Mouse (Mus musculus) midbrain, postnatal 0 days (tissue): ENCODE measurements at regions not wholly inside any gene's neighbourhood (a gene's known extent, or its start where the extent isn't known, plus 50 kb on each side); places are given as distances from the start of the nearest gene placed in this dataset.

Experiments
- ATAC-seq: fragments of 200-750 bp; cut with Nextera tagmentation; 2 replicates; pipeline ENCODE4 v1.8.0; 2017; ENCODE audit warnings: moderate number of reproducible peaks, mild to moderate bottlenecking, moderate TSS enrichment, moderate library complexity; ENCODE audit not compliant: low FRiP score
- DNase-seq: peaks from one replicate; pipeline ENCODE4 v3.0.0-alpha.2; 2015; ENCODE audit warnings: low spot score
- H3K27ac ChIP-seq: fragments of 300-500 bp; sonication (generic); 2 replicates; pipeline ENCODE4 v1.5.1; 2014; ENCODE audit warnings: low read depth, mild to moderate bottlenecking, low read length, mixed read lengths
- H3K27me3 ChIP-seq: fragments of 300-500 bp; sonication (generic); 2 replicates; pipeline ENCODE4 v1.6.1; 2014; ENCODE audit warnings: low read length, control low read depth, mixed read lengths; ENCODE audit not compliant: insufficient read depth
- H3K36me3 ChIP-seq: fragments of 300-500 bp; sonication (generic); 2 replicates; pipeline ENCODE4 v1.6.1; 2014; ENCODE audit warnings: low read length, control low read depth, mixed read lengths; ENCODE audit not compliant: insufficient read depth
- H3K4me1 ChIP-seq: fragments of 300-500 bp; sonication (generic); 2 replicates; pipeline ENCODE4 v1.6.1; 2014; ENCODE audit warnings: mild to moderate bottlenecking, control low read depth, antibody characterized with exemption, low read length, mixed read lengths; ENCODE audit not compliant: insufficient read depth
- H3K4me2 ChIP-seq: fragments of 300-500 bp; sonication (generic); 2 replicates; pipeline ENCODE4 v1.6.1; 2014; ENCODE audit warnings: low read depth, mild to moderate bottlenecking, low read length, mixed read lengths; ENCODE audit not compliant: poor library complexity, severe bottlenecking
- H3K4me3 ChIP-seq: fragments of 300-500 bp; sonication (generic); 2 replicates; pipeline ENCODE4 v1.5.1; 2014; ENCODE audit warnings: low read depth, mild to moderate bottlenecking, low read length, moderate library complexity
- H3K9ac ChIP-seq: fragments of 300-500 bp; sonication (generic); replicated peaks from 2 replicates; pipeline ENCODE4 v1.6.1; 2014; ENCODE audit warnings: mild to moderate bottlenecking, low read length, moderate library complexity, mixed read lengths; ENCODE audit not compliant: poor library complexity, severe bottlenecking
- H3K9me3 ChIP-seq: fragments of 300-500 bp; sonication (generic); 2 replicates; pipeline ENCODE4 v1.6.1; 2016; ENCODE audit warnings: low read length, control low read depth
- CTCF ChIP-seq: IDR thresholded peaks from 2 replicates; pipeline ENCODE4 v1.5.1; 2016; ENCODE audit warnings: antibody characterized with exemption, mild to moderate bottlenecking
- WGBS: fragments of 180-500 bp; shearing (Covaris S2); extraction: QIAGEN DNeasy Blood & Tissue Kit; methylation state at CpG from one replicate; pipeline ENCODE4 v1.1.7; 2014; 5-methylcytosine and 5-hydroxymethylcytosine counted together

DNA sequence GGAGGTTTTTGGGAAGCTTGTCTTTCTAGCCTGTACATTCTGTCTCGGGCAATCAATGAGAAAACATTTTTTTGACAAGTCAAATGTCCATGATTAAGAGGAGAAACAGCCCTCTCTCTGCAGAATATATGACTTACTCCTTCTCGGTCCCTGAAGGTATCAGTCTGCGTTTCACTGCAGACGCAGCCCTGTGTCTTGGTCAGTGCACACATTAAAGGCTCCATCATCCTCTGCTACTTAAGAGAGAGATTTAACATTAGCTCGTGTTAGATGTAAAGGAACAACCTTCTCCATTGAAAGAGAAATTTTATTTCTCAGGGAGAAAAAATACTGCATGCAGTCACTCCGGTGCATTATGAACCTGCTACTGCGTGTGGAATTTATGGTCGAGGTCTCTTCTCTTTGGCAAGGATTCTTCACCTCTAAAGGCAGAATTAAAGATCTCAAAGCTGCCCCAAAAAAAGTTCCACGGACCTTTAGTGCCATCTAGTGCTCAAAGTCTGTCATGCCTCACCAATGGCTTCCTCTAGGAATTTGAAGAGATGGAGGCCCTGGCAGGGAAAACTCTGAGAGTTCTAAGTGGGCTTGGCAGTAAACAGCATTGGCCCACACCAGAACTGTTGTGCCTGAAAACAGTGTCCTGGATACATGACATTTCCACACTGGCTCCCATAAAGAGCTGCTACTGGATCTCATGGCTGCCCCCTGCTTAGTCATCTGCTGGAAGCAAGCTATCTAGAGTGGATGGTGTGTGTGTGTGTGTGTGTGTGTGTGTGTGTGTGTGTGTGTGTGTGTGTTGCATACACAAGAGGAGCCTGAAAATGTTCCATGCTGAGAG lies 102.3 kb upstream of the Noct start:
- peak overlapping the region; percentile 9; the same call in 1 of the 2 replicates for H3K27ac ChIP-seq
- TF ChIP-seq CTCF = peak; percentile 88
- H3K9me3 ChIP-seq = no peaks in the 10 kb centered on the region
- 0 out of 2 replicates have a peak overlapping the region, but pooled peaks have one; percentile 24 for H3K9ac ChIP-seq
- H3K36me3 ChIP-seq = no peaks in the 10 kb centered on the region
- H3K27me3 ChIP-seq = no peaks in the 10 kb centered on the region
- H3K4me3 ChIP-seq = no peak overlapping the region
- ATAC-seq = peak; percentile 53; the same call in 1 of the 2 replicates
- 0 out of 2 replicates have a peak, but pooled peaks cover 3% of the 10 kb centered on the region for H3K4me1 ChIP-seq
- WGBS = 16% methylated on average over 9 of the region's 9 CpGs
- H3K4me2 ChIP-seq = no peak overlapping the region
- peak; percentile 93 for DNase-seq

DNA sequence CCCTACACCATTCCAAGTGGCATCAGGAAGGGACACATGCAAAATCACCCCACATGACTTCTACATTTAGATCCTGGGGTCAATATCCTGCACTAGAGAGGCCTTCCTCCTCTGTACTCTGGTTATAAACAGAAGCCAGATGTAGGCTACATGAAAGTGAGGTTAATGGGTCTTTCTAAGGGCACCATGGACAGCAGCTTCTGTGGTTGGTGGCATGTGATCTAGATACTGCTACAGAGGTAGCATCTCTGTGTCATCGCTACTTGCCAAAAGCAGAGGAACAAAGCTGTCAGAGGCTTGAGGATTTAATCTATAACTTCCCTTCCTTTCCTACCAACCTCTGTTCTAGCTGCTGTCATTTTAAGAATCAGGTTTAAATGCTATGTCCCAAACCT lies 101.7 kb upstream of the Noct start:
- ATAC-seq = no peak
- H3K4me1 ChIP-seq = 0 out of 2 replicates have a peak, but pooled peaks cover 3% of the 10 kb centered on the region
- WGBS = 97% methylated on average over 1 of the region's 1 CpGs

GRCm38 (mm10) chr3:51127875-51128274 lies 96.4 kb upstream of the Noct start:
- no peak for DNase-seq
- 83% methylated on average over 1 of the region's 1 CpGs for WGBS
- TF ChIP-seq CTCF = no peak

More for the DNA sequence above, 101.7 kb upstream of the Noct start:
- Histone ChIP-seq H3K27ac (no peak overlapping the region), H3K4me2 (no peak overlapping the region), H3K27me3 (no peaks in the 10 kb centered on the region), H3K4me3 (no peak overlapping the region), H3K9ac (no peak overlapping the region), H3K36me3 (no peaks in the 10 kb centered on the region), H3K9me3 (no peaks in the 10 kb centered on the region)
- DNase-seq = no peak
- no peak for TF ChIP-seq CTCF

GRCm38 (mm10) chr3:51128491-51129155 lies 95.6 kb upstream of the Noct start:
- no peak overlapping the region for H3K4me3 ChIP-seq
- H3K4me1 ChIP-seq = no peaks in the 10 kb centered on the region
- DNase-seq (no peak), ATAC-seq (no peak)
- H3K9me3 ChIP-seq = no peaks in the 10 kb centered on the region
- 90% methylated on average over 10 of the region's 10 CpGs for whole genome bisulfite sequencing
- H3K36me3 ChIP-seq = no peaks in the 10 kb centered on the region
- H3K4me2 ChIP-seq = no peak overlapping the region
- no peak overlapping the region for H3K27ac ChIP-seq
- H3K9ac ChIP-seq = no peak overlapping the region
- no peak for TF ChIP-seq CTCF
- no peaks in the 10 kb centered on the region for H3K27me3 ChIP-seq

More at GRCm38 (mm10) chr3:51127875-51128274, 96.4 kb upstream of the Noct start:
- no peaks in the 10 kb centered on the region for H3K27me3 ChIP-seq
- no peaks in the 10 kb centered on the region for H3K9me3 ChIP-seq
- ATAC-seq = no peak
- H3K4me1 ChIP-seq = no peaks in the 10 kb centered on the region
- H3K4me2 ChIP-seq = no peak overlapping the region
- no peak overlapping the region for H3K9ac ChIP-seq
- no peak overlapping the region for H3K27ac ChIP-seq
- no peak overlapping the region for H3K4me3 ChIP-seq
- H3K36me3 ChIP-seq = no peaks in the 10 kb centered on the region

DNA sequence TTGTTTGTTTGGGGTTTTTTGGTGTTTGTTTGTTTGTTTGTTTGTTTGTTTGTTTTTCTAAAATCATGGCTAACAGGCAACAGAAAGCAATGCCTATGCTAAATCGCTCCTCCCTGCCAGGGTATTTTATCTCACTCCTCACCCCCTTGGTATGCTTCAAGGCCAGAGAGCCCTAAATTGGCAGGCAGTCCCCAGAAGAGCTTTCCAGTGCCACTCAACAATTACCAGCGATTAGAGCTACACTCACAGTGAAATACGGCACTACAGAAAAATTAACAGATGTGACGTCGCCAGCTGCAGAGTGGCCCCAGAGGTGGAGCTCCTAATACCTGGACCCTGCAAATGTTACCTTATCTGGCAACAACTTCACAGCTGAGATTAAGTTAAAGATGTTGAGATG lies 93.5 kb upstream of the Noct start:
- no peaks in the 10 kb centered on the region for H3K27me3 ChIP-seq
- ATAC-seq = no peak
- no peak overlapping the region for H3K9ac ChIP-seq
- WGBS = 84% methylated on average over 5 of the region's 5 CpGs
- no peak overlapping the region for H3K27ac ChIP-seq
- H3K36me3 ChIP-seq = no peaks in the 10 kb centered on the region
- no peak overlapping the region for H3K4me3 ChIP-seq
- H3K4me1 ChIP-seq = no peaks in the 10 kb centered on the region
- no peaks in the 10 kb centered on the region for H3K9me3 ChIP-seq
- DNase-seq = no peak
- no peak for TF ChIP-seq CTCF
- H3K4me2 ChIP-seq = no peak overlapping the region

DNA sequence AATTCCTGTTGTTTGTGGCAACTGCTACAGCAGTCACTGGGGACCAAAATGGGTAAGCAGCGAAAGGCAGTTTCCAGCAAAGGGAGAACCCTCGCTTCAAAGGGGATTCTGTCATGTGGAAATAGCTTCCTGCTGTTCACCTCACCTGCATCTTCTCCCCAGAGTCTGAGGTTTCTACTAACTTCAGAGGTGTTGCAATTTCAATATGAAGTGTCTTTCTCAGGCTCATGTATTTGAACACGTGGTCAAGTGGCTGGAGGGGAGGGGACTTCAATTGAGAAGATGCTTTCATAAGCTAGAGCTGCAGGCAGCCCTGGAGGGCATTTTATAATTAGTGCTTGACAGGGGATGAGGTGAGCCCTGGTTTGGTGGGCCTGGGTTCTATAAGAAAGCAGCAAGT lies 92.9 kb upstream of the Noct start:
- Histone ChIP-seq H3K36me3 (no peaks in the 10 kb centered on the region), H3K27me3 (no peaks in the 10 kb centered on the region), H3K27ac (no peak overlapping the region), H3K4me3 (no peak overlapping the region), H3K9ac (no peak overlapping the region), H3K9me3 (no peaks in the 10 kb centered on the region), H3K4me2 (no peak overlapping the region), H3K4me1 (no peaks in the 10 kb centered on the region)
- 62% methylated on average over 3 of the region's 3 CpGs for WGBS
- ATAC-seq = no peak
- no peak for DNase-seq
- no peak for TF ChIP-seq CTCF
